Mouse (Mus musculus) cerebellum, postnatal 25 days (tissue): ENCODE results near the gene Nr1h2.

ENCODE experiments used
- DNase-seq, 2 experiments: peaks; one replicate each; pipeline ENCODE4 v3.0.0; 2021; ENCODE audit warnings: mixed read lengths in 2 of 2

Gene Nr1h2

DNA sequence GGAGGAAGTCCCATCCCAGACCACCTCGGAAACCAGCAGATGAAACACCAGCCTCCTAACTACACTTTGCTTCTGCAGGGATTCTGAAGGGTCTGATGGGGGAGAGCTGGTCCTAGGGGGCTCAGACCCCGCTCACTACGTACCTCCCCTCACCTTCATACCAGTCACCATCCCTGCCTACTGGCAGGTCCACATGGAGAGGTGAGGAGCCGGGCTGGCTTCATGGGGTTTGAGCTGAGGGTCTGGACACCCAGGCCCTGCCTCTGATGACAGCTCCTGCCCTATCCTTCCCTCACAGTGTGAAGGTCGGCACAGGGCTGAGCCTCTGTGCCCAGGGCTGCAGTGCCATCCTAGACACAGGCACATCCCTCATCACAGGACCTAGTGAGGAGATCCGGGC lies 31.2 kb upstream of the Nr1h2 start:
- peak in 1 of 2 experiments; percentile 17 for DNase-seq

DNA sequence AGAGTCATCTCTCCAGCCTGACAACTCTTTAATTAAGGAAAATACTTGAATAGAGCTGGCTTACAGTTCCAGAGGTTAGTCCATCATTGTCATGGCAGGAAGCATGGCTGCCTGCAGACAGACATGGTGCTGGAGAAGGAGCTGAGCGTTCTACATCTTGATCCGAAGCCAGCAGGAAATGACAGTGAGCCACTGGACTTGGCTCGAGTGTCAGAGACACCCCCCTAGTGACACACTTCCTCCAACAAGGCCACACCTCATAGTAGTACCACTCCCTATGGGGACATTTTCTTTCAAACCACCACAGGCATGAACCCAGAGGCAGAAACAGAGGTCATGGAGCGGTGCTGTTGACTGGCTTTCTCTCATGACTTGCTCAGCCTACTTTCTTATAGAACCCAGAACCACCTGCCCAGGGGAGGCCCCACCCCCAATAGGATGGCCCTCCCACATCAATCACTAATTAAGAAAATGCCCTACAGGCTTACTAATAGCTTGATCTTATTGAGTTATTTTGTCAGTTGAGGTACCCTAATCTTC lies 30.6 kb upstream of the Nr1h2 start:
- no peak for DNase-seq

DNA sequence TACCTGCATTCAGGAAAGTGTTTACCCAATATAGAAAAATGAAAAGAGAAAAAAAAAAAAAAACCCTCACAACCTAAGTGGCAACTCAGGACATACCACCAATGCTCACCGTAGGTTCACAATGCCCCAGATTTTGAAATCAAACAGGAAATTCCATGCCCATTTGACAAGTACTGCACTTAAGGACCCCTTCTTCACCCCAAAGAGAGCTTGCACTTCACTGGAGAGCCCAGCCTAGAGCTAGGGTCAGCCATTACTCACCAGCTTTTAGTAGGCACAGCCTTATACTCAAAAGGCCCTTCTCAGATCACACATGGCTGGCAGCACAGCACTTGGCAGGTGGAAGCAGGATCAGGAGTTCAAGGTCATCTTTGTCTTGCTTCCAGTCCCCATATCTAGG lies 29.4 kb upstream of the Nr1h2 start:
- no peak for DNase-seq

DNA sequence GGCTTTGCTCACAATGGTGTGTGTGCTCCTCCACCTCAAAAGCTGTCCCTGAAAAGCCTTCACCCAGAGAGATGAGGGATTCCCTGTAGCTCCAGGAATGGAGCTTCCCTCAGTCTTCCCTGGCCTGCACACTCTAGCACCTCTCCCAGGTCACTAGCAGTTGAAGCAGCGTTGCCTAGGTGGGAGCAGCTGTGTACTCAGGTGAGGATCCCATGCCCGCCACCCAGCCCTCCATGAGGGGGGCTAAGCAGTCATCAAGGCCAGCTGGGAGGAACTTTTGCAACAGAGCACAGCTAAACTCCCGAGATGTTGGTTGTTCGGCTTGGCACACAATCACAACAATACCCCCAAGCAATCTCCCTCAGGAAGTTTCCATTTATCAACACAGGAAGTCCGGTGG lies 29.0 kb upstream of the Nr1h2 start:
- DNase-seq: no peak

DNA sequence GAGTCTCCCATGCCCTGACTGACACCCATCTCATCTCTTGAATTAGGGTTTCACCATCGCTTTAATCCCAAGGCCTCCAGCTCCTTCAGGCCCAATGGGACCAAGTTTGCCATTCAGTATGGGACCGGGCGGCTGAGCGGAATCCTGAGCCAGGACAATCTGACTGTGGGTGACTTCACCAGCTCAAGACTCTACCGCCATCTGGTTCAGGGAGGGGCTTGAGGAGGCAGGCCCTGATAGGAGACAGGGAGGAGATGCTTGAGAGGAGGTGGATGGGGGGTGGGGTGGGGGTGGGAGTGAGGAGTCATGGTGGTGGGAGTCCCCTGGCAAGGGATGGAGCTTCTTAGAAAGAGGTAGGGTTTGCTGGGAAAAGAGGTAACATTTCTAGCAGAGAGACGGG lies 27.9 kb upstream of the Nr1h2 start:
- DNase-seq: no peak

DNA sequence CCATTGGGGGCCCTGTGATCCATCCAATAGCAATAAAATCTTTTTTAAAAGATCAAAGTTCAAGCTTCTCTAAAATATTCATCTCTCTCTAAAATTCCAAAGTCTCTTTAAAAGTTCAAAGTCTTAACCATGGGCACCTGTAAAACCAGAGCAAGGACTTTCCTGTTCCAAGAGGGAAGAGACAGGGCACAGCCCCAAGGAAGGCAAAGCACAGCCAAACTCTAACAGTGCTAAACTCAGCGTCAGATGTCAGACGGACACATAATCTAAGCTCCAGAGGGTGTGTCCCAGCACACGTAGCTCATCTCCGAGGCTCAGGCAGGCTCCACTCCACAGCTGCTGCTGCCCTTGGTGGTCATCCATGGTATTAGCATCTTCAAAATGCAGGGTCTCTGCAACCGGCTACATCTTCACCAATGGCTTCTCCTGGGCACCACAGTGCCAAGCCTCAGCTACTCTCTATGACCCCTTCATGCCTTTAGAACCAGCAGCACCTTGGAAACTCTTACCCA lies 22.6 kb upstream of the Nr1h2 start:
- no peak for DNase-seq

DNA sequence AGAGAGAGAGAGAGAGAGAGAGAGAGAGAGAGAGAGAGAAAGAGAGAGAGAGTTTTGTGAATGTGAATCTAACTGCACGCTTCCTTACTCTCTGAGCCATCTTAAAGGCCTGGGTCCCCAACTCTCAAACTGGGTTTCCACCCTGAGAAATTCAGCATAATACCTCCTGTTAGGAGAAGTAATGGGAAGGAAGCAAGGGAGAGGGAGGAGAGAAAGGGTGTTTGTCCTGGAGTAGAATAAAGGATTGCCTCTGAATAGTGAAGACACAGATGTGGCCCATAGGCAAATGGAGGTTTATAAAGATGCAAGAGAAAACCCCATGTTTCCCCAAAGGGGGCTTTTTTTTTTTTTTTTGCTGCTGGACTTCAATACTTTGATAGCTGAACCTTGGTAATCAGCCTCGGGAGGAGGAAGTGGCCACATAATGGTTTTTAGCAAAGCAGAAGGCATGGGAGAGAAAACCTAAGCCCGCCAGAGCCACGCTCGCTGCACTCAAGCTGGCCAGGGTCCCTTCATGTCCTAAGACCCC lies 19.3 kb upstream of the Nr1h2 start:
- no peak for DNase-seq

DNA sequence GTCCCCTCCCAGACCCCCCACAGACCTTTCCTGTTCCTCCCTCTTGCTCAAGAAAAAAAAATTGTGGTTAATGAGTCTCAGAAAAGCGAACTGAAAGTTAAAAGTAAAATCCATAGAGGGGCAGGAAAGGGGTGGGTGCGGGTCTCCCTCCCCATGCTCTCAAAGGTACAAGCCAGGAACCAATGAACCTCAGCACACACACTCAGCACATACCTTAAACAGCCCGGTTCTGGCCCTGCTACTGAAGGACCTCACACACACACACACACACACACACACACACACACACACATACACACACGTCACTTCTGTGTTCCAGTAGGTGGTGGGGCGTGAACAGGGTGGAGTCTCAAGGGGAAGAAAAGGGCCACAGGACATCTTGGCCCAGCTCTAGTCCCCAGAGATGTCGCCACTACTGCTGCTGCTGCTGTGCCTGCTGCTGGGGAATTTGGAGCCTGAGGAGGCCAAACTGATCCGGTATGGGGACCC lies 18.5 kb upstream of the Nr1h2 start, which contains the start of gene Napsa:
Gene Napsa (plus strand): TSS at position 168 of the 489 bp plus-strand sequence.
- DNase-seq: no peak

DNA sequence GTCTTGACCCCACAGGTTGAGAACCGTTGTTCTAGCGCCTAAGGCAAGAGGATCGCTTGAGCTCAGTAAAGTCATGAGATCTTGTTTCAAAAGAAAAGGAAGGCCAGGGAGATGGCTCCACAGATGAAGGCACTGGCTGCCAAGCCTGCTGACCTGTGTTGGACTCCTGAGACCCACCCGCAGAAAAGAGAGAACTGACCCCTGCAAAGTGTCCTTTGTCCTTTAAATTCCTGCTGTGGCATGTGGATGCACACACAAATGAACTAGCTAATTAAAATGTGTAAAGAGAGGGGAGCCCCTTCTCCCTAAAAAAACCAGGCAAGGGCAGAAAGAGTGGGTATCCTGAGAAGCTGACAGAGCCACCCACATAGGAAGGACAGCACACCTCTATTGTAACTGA lies 18.1 kb upstream of the Nr1h2 start:
- DNase-seq: no peak

DNA sequence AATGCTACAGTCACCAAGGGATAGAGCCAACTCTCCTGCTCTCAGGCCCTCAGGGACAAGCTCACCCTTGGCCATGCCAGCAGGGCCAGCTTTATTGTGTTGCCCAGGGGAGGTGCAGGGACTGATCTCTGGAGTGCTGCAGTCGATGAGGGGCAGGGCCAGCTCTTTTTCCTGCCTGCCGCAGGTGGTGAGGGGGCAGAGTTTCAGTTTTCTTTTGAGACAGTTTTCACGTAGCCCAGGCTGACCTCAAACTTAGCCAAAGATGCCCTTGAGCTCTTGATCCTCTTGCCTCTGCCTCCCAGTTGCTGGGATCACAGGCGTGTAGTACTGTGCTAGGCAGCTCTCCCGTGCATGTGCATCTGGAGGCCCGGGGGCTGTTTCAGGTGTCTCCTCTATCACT lies 17.2 kb upstream of the Nr1h2 start:
- no peak for DNase-seq

DNA sequence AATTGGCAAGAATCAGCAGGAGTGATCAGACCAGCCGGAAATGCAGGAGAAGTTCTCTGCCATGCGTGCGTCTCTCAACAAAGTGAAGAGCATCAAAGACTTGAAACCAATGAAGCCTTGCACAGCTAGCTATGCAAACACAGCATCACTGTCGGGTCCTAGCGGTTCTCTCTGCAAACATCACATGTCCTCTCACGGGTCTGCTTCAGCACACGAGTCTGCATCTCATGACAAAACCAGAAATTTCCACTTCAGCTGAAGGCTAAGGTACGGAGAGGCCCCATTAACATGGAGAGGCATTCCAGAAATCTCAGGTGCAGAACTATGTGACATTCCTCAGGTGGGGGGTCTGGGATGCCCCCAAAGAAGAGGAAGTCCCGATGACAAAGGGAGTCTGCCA lies 15.1 kb upstream of the Nr1h2 start:
- no peak for DNase-seq

DNA sequence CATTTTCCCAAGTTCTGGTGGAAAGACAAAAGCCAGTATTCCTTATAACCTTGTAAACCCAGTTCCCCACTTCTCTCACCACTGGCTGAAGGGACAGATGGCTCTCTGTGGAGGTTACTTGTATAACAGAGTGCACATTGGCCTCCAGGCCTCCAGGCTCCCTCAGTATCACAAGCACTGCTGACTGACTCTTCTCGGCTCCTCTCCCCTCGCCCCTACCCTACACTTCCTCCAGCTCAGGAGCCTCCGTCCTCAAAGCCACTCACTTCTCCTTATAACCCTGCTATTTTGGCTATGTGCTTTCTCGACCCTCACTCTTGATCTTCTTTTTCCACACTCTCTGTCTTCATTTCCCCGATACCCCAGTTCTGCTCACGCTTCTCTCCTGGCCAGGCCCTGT lies 11.7 kb upstream of the Nr1h2 start:
- DNase-seq: no peak

DNA sequence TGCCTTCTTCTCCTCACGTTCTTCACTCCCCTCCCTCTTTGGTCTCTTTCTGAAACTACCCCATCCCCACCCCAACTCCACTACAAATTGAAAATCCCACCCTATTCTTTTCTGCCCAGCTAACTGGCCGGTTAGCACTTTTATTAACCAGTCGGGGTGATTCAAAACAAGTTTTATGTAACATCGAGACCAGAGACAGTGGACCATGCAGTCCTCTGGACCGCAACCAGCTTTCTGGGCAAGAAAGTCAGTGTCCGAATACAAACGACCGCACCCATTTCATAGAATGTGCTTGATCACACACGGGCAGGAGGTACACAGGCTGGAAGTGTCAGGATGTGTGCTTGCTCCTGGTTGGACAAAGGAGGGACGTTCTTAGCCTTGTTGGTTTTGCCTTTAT lies 10.7 kb upstream of the Nr1h2 start:
- DNase-seq: no peak

DNA sequence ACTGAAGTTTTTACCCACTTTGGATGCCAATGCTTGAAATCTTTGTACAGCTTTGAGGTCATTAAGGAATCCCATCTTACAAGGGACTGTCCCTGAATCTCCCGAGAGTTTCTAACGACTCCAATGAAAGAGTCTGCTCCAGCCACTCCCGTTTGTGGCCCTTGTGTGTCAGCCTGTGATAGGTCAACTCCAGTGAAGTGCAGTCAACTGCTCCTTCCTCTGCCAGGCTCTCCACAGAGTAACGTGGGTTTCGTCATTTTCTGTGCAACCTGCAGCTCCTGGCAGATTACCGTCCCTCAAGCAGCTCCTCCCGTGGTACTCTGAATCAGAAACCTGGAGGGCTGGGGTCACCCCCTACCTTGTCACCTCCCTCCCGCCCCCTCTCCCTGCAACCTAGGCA lies 9.5 kb upstream of the Nr1h2 start:
- DNase-seq: no peak

DNA sequence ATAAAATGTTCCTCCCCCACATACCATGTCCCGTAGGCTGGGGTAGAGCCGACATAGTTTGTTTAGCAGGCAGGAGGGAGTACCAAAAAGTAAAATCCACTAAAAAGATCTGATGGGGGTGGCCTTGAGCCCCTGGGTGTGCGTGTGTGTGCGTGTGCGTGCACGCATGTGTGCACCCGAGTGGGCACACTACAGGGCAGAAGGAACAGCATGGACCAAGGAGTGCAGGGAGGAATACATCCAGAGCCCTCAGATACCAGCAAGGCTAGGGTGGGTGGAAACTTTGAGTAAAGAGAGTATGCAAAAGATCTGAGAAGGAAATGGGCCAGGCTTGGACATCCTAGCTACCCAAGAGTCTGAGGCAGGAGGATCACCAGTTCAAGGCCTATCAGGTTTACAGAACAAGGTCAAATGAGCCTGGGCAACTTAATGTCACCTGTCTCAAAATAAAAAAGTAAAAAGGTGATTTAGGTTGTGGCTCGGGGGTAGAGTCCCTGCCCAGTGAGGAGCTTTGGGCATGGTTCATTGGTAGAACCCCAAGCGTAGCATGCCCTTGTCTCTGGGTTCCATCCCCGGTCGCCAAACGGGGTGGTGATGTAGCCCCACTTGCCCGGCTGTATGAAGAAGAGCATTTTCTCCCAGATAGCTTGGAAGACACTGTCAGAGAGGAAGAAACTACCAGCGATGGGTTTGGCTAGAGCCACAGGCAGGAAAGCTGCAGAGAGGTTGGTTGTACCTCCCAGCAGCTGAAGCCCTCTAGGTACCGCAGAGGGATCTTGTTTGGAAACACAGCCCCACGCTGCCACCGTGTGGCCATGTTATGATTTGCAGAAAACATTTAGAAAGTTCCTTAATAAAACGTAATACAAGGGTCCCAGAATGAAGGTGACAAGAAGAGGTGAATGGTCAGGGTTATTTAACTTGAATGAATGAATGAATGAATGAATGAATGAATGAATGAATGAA lies 7.0 kb upstream of the Nr1h2 start:
- DNase-seq: peak; percentile 86 to 92

DNA sequence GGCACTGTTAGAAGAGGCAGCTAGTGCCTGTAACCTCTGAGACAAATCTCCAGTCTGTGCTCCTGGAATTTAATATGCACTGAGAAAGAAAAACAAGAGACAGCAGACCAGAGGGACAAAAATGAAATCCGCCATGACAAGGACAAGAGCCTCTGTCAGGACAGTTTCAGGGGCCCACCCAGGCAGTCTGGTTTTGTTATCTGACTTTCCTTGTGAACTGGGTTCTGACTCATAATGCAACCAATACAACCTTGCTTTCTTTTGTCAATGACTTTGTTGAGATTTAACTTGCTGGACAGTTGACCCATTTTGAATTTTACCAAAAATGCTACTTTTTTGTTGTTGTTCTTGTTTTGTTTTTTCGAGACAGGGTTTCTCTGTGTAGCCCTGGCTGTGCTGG lies 3.9 kb upstream of the Nr1h2 start:
- DNase-seq: no peak

DNA sequence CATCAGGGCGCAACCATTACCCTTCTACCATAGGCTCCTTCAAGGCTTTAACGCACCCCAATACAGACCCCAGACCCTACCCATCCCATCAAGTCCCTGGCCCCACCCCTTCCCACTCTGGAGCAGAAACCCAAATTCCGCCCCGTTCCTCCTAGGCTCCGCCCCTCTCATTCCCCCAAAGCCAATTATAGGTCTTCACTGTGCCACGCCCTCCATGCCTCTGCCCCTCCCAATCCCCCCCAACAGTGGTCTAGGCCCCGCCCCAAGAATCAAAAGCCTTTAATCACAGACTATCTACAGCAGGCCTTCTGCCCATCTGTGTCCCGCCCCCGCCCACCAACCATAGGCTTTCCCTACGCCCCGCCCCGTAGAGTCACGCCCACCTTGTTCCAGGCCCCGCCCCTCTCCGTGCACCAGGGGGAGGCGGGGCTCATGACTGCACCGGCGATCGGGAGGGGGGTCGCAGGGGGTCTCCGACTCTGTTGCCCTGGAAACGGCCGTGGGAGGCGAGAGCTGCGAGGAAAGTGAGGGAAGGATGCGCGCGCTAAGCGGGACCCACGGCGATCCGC lies 471 bp downstream of the Nr1h2 start:
- peak in 1 of 2 experiments; percentile 79 for DNase-seq

DNA sequence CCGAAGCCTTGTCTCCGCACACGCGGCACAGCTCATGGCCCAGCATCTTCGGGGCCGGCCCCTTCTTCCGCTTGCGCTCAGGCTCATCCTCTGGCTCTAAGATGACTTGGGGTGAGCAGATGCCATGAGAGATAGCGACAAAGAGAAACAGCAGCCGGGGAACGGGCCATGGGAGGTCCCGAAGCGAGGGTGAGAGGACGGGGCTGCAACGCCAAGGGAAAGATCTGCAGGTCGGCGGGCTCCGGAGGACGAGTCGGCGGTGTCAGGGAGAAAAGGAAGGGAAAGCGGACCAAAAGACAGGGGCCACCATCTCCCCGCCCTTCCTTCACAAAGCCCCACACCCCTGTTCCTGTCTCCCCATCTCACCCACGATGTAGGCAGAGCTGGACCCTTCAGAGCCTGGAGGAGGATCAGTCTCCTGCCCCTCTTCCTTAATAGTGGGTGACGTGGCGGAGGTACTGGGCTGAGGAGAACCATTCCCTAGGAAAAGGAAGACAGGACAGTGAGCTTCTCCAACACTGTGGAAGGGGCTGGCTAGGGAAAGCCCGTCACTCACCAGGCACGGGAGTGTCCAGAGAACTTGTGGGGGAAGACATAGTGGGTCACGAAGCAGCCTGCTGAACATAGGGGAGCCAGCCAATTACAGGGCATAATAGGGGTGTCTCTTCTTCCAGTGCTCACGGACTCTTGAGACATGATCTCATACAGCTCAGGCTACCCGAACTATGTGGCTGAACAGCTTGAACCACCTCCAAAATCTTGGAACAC lies 1.4 kb downstream of the Nr1h2 start:
- DNase-seq: no peak

DNA sequence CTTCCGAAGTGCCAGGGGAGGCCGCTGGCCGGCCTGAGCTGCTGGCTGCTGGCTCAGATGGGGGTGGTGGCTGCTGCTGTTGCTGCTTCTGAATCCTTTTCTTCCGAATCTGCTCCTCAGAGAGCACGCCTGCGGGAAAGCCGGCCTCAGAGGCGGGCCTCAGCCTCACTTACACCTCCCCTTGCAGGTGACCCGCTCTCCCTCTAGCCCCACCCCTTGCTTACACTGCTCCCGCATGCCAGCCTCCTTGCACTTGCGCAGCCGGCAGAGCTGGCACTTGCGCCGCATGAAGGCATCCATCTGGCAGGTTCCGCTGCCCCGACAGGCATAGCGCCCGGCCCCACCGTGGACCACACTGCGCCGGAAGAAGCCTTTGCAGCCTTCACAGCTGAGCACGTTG lies 2.0 kb downstream of the Nr1h2 start:
- peak in 1 of 2 experiments; percentile 56 for DNase-seq

DNA sequence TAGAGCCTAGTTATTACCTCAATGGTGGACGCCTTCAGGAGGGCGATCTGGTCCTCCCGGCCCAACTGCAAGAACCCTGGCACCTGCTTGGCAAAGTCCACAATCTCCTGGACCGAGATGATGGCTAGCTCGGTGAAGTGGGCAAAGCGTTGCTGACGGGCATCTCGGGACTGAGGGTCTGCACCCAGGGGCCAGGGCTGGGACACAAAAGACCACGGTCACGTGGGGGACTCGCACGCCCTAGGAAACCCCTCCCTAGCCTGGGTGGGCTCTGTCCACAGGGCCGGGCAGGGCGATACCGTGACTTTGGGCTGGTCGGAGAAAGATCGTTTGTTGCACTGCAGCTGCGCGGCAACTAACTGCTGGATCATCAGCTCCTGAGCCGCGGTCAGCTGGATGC lies 2.5 kb downstream of the Nr1h2 start:
- no peak for DNase-seq

DNA sequence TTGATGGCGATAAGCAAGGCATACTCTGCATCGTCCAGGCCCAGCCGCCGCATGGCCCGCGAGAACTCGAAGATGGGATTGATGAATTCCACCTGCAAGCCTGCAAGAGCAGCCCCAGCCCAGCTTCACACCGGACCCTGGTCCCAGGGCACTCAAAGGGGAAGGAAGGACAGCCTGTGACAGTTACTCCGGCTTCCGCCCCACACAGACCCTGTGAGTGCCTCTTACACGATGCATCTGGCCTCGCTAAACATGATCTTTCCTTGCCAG lies 3.4 kb downstream of the Nr1h2 start:
- DNase-seq: no peak

DNA sequence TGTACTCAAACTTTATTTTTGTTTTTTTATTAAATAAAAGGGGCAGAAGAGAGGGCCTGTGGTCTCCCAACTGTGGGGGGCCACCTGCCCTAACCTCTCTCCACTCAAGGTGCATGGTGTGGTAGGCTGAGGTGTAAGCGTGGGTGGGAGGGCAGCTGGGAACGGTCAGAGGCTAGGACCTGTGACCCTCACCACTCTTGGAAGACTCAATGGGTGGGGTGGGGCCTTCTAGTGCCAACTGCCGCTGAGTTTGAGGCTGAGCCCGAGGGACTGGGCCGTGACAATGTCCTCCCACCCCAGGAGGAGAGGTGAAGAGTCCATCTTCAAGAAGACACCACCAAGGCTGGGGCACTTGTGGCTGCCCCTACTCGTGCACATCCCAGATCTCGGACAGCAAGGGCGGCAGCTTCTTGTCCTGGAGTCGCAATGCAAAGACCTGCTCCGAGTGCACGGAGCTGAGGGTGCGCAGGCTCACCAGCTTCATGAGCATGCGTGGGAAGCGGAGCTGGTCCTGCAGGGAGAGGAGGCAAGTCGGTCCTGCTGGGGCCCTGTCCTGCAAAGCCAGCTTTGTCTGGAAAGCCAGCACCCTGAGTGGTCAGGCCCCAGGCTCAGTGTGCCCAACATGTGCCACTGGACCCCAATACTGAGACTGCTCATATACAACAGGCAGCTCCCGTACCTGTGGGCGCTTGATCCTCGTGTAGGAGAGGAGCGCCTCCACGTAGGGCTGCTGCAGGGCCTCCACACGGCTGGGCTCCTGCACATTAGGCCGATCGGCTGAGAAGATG lies 3.9 kb downstream of the Nr1h2 start:
- no peak for DNase-seq
